Mouse (Mus musculus) stomach, postnatal 0 days (tissue): Measurements from ENCODE around the gene Rbms1. TPM values are rescaled to one million over a fixed set of nuclear protein-coding genes. Genes with fewer than 3 reads are reported as not detected.
"Not testable (repeated sequence)": the region's sequence is repeated elsewhere in the genome, so short reads cannot be mapped to it uniquely, and the experiment has no call there.

Experiments used
- ATAC-seq: fragments of 200-750 bp; cut with Nextera tagmentation; 2 replicates; pipeline ENCODE4 v1.8.0; 2017; ENCODE audit not compliant: low FRiP score, low TSS enrichment
- DNase-seq: peaks from one replicate; pipeline ENCODE4 v3.0.0-alpha.2; 2016; ENCODE audit warnings: low spot score
- H3K27ac ChIP-seq: fragments of 300-500 bp; sonication (generic); replicated peaks from 2 replicates; pipeline ENCODE4 v1.5.1; 2014; ENCODE audit warnings: mild to moderate bottlenecking, control low read depth
- H3K27me3 ChIP-seq: fragments of 300-500 bp; sonication (generic); 2 replicates; pipeline ENCODE4 v1.6.1; 2014; ENCODE audit warnings: low read length; ENCODE audit not compliant: control insufficient read depth, insufficient read depth
- H3K36me3 ChIP-seq: fragments of 300-500 bp; sonication (generic); 2 replicates; pipeline ENCODE4 v1.6.1; 2014; ENCODE audit warnings: low read length, mixed read lengths; ENCODE audit not compliant: control insufficient read depth, insufficient read depth
- H3K4me1 ChIP-seq: fragments of 300-500 bp; sonication (generic); replicated peaks from 2 replicates; pipeline ENCODE4 v1.6.1; 2014; ENCODE audit warnings: antibody characterized with exemption; ENCODE audit not compliant: control insufficient read depth, insufficient read depth
- H3K4me2 ChIP-seq: fragments of 300-500 bp; sonication (generic); replicated peaks from 2 replicates; pipeline ENCODE4 v1.6.1; 2014; ENCODE audit warnings: low read depth, mild to moderate bottlenecking, control low read depth, moderate library complexity
- H3K4me3 ChIP-seq: fragments of 300-500 bp; sonication (generic); 2 replicates; pipeline ENCODE4 v1.5.1; 2014; ENCODE audit warnings: low read depth, low read length, control low read depth
- H3K9ac ChIP-seq: fragments of 300-500 bp; sonication (generic); 2 replicates; pipeline ENCODE4 v1.6.1; 2014; ENCODE audit warnings: mild to moderate bottlenecking, low read length, control low read depth, mixed read lengths
- H3K9me3 ChIP-seq: fragments of 300-500 bp; sonication (generic); 2 replicates; pipeline ENCODE4 v1.6.1; 2016; ENCODE audit warnings: low read length; ENCODE audit not compliant: control insufficient read depth
- CTCF ChIP-seq: IDR thresholded peaks from 2 replicates; pipeline ENCODE4 v1.5.1; 2016; ENCODE audit warnings: antibody characterized with exemption, low read depth, mild to moderate bottlenecking, moderate library complexity
- EP300 ChIP-seq: optimal IDR thresholded peaks from 2 replicates; pipeline ENCODE3; 2016; ENCODE audit warnings: antibody characterized with exemption
- WGBS: fragments of 180-500 bp; shearing (Covaris S2); extraction: QIAGEN DNeasy Blood & Tissue Kit; methylation state at CpG from one replicate; pipeline ENCODE4 v1.1.7; 2014; 5-methylcytosine and 5-hydroxymethylcytosine counted together
- polyA plus RNA-seq: library from polyadenylated mRNA; unstranded; fragments of >200 nt; fragmentation: Nextera tagmentation; extraction: Ambion mirVana; gene quantifications from 2 replicates; pipeline ENCODE4 v1.2.1, GENCODE M21; 2015

Gene Rbms1
- polyA plus RNA-seq, 1 experiment from 2014 or later = 81.1 TPM

DNA sequence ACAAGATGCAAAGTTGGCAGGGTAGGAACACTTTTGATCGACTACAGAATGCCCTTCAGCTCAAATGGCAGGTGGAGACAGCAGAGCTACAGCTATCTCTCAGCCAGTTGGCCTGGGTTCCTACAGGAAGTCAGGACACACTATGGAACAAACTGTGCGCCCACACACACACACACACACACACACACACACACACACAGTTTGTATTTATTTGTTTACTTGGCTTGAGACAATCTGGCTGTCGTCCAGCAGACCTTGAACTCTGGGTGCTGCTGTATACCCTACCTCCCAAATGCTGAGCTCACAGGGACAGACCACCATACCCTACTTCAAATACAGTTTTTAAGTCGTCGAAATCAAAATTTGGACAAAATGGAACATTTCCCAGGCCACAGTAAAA lies 125.4 kb downstream of the Rbms1 start:
- Histone ChIP-seq H3K36me3 (peaks cover 4% of the 10 kb centered on the region; the same call in 1 of the 2 replicates), H3K4me3 (no peak overlapping the region), H3K9me3 (no peaks in the 10 kb centered on the region), H3K4me1 (no peaks in the 10 kb centered on the region), H3K27ac (no peak overlapping the region), H3K27me3 (no peaks in the 10 kb centered on the region), H3K9ac (no peak overlapping the region), H3K4me2 (no peak overlapping the region)
- TF ChIP-seq EP300 (no peak), CTCF (no peak)
- WGBS = 64% methylated on average over 5 of the region's 5 CpGs
- ATAC-seq = no peak
- DNase-seq = no peak

DNA sequence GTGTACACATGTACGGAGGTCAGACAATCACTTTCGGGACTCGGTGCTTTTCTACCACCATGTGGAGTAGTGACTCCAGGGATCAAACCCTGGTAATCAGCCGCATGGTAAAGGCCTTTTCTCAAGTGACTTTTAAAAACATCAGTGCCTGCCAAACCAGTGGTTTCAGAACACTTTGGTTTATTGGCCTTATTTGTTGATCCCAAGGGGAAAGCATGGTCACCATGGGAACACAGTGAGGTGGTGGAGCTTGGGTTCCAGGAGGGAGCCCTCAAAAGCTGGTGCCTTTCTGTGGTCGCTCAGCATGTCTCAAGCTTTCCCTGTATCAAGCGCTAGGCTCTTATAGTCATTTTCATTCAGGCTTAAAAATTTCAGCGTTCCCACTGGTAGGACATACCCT lies 126.8 kb downstream of the Rbms1 start:
- no peak for ATAC-seq
- no peak overlapping the region for H3K4me3 ChIP-seq
- TF ChIP-seq EP300 (no peak), CTCF (peak; percentile 12; the same call in 1 of the 2 replicates)
- H3K4me1 ChIP-seq = no peaks in the 10 kb centered on the region
- 95% methylated on average over 7 of the region's 7 CpGs for whole genome bisulfite sequencing
- H3K9me3 ChIP-seq = no peaks in the 10 kb centered on the region
- DNase-seq = no peak
- peaks cover 4% of the 10 kb centered on the region; the same call in 1 of the 2 replicates for H3K36me3 ChIP-seq
- H3K4me2 ChIP-seq = no peak overlapping the region
- H3K27me3 ChIP-seq = no peaks in the 10 kb centered on the region
- H3K27ac ChIP-seq = no peak overlapping the region
- H3K9ac ChIP-seq = no peak overlapping the region

DNA sequence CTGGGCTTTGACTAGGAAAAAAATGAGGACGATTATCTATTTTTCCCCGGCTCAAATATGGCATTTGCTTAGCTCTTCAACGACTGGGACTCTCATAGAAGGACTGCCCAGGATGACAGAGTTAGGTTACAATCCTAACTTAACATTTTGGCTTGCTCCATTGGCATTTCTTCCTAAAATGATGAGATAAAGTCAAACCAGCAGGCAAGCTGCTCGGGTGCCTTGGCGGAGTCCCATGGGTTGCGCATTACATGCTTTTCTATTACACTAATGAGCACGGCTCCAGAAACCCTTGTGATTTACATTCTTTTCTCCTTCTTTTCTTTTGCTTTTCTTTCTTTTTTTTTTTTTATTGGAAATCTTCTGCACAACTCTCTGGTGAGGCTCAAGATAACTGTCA lies 128.7 kb downstream of the Rbms1 start:
- H3K27ac ChIP-seq = no peak overlapping the region
- no peak for ATAC-seq
- TF ChIP-seq CTCF (no peak), EP300 (no peak)

DNA sequence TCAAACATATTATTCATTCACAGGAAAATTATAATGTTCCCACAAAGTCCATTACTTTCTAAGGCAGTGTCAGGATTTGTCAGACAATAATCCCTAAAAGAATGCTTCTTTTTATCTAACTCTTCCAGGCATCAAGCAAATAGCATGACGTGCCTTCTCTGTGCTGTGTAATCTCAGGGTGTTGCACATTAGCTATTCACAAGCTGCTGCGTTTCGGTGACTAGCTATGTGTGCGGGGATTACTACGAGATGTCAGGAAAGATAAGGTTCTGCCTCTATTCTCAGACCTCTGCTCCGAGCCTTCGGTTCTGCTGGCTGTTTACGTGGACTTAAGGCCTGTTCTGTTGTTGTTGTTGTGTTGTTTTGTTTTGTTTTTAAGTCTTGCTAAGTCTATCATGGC lies 130.7 kb downstream of the Rbms1 start:
- Histone ChIP-seq H3K27ac (no peak overlapping the region), H3K4me3 (no peak overlapping the region), H3K4me1 (no peaks in the 10 kb centered on the region; the same call in 1 of the 2 replicates), H3K36me3 (peaks cover 4% of the 10 kb centered on the region; the same call in 1 of the 2 replicates), H3K9ac (no peak overlapping the region), H3K27me3 (no peaks in the 10 kb centered on the region), H3K9me3 (no peaks in the 10 kb centered on the region), H3K4me2 (no peak overlapping the region)
- ATAC-seq = no peak
- 74% methylated on average over 8 of the region's 8 CpGs for WGBS
- TF ChIP-seq CTCF = no peak
- no peak for TF ChIP-seq EP300
- no peak for DNase-seq

More for the DNA sequence above, 128.7 kb downstream of the Rbms1 start:
- H3K36me3 ChIP-seq = peaks cover 6% of the 10 kb centered on the region; the same call in 1 of the 2 replicates
- WGBS = 55% methylated on average over 7 of the region's 7 CpGs
- H3K4me3 ChIP-seq = no peak overlapping the region
- H3K27me3 ChIP-seq = no peaks in the 10 kb centered on the region
- no peak overlapping the region for H3K4me2 ChIP-seq
- no peaks in the 10 kb centered on the region for H3K9me3 ChIP-seq
- no peak overlapping the region for H3K9ac ChIP-seq
- no peak for DNase-seq
- H3K4me1 ChIP-seq = no peaks in the 10 kb centered on the region

DNA sequence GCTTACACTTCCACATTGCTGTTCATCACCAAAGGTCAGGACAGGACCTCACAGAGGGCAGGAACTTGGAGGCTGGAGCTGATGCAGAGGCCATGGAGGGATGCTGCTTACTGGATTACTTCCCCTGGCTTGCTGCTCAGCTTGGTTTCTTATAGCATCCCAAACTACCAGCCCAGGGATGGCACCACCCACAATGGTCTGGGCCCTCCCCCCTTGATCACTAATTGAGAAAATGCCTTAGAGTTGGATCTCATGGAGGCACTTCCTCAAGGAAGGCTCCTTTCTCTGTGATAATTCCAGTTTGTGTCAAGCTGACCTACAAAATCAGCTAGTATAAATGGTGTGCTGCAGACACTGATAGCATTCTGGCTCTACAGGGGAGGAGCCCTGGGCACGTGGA lies 132.5 kb downstream of the Rbms1 start:
- H3K27me3 ChIP-seq, ATAC-seq, DNase-seq, H3K9ac ChIP-seq, H3K4me2 ChIP-seq, H3K27ac ChIP-seq, H3K9me3 ChIP-seq, H3K36me3 ChIP-seq, H3K4me3 ChIP-seq, H3K4me1 ChIP-seq: not testable (repeated sequence)
- WGBS = 47% methylated on average over 1 of the region's 1 CpGs

DNA sequence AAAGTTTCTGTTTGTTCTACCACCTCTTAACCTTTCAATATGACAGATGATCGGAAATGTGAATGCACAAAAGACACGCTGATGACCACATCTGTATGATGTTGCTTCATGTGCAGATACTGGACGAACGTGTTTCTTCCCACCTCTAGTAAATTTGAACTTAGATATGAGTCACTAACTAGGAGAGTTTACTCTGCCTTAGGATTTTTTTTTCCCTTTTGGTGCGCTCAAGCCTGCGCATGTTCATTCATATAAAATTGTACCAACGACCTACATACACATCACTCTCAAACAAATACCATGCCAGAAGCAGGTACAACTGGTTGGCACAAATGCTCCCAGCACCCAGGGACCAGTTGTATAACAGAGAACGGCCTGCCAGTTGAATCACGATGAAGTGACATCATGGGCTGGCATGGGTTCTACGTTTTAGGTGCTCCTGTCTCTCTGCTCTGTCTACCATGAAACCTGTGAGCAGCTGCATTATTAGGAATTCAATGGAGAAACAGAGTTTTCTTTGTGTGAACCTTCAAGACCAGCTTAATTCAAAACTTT lies 134.0 kb downstream of the Rbms1 start:
- Histone ChIP-seq H3K4me1 (peaks cover 4% of the 10 kb centered on the region), H3K4me2 (no peak overlapping the region), H3K9me3 (no peaks in the 10 kb centered on the region), H3K4me3 (no peak overlapping the region), H3K27me3 (no peaks in the 10 kb centered on the region), H3K9ac (no peak overlapping the region), H3K27ac (peak overlapping the region; percentile 69), H3K36me3 (0 out of 2 replicates have a peak, but pooled peaks cover 2% of the 10 kb centered on the region)
- DNase-seq (no peak), ATAC-seq (no peak; the same call in 1 of the 2 replicates)
- TF ChIP-seq CTCF (no peak), EP300 (peak; percentile 94)
- 70% methylated on average over 10 of the region's 10 CpGs for WGBS
